Mouse (Mus musculus) hindbrain, embryonic 14.5 days (tissue): ENCODE results near the gene Eml6. TPM values are rescaled to one million over a fixed set of nuclear protein-coding genes. Genes with fewer than 3 reads are reported as not detected.
"Not testable (repeated sequence)": the region's sequence is repeated elsewhere in the genome, so short reads cannot be mapped to it uniquely, and the experiment has no call there.

Experiments
- ATAC-seq: fragments of 200-750 bp; cut with Nextera tagmentation; 2 replicates; pipeline ENCODE4 v1.8.0; 2017; ENCODE audit warnings: moderate number of reproducible peaks, mild to moderate bottlenecking, moderate TSS enrichment, moderate library complexity; ENCODE audit not compliant: low FRiP score
- DNase-seq: peaks from one replicate; pipeline ENCODE4 v3.0.0-alpha.2; 2015; ENCODE audit warnings: low spot score
- H3K27ac ChIP-seq: fragments of 300-500 bp; sonication (generic); 2 replicates; pipeline ENCODE4 v1.5.1; 2014; ENCODE audit warnings: mild to moderate bottlenecking, moderate library complexity
- H3K27me3 ChIP-seq: fragments of 300-500 bp; sonication (generic); 2 replicates; pipeline ENCODE4 v1.6.1; 2014; ENCODE audit warnings: mild to moderate bottlenecking, low read length, mixed read lengths; ENCODE audit not compliant: control insufficient read depth, insufficient read depth
- H3K36me3 ChIP-seq: fragments of 300-500 bp; sonication (generic); replicated peaks from 2 replicates; pipeline ENCODE4 v1.6.1; 2014; ENCODE audit not compliant: control insufficient read depth, insufficient read depth
- H3K4me1 ChIP-seq: fragments of 300-500 bp; sonication (generic); replicated peaks from 2 replicates; pipeline ENCODE4 v1.6.1; 2014; ENCODE audit warnings: antibody characterized with exemption, low read length, mixed read lengths; ENCODE audit not compliant: control insufficient read depth, insufficient read depth
- H3K4me2 ChIP-seq: fragments of 300-500 bp; sonication (generic); replicated peaks from 2 replicates; pipeline ENCODE4 v1.6.1; 2014; ENCODE audit warnings: mild to moderate bottlenecking, moderate library complexity
- H3K4me3 ChIP-seq: fragments of 300-500 bp; sonication (generic); replicated peaks from 2 replicates; pipeline ENCODE4 v1.5.1; 2014; ENCODE audit warnings: mild to moderate bottlenecking, low read length
- H3K9ac ChIP-seq: fragments of 300-500 bp; sonication (generic); 2 replicates; pipeline ENCODE4 v1.6.1; 2014
- H3K9me3 ChIP-seq: fragments of 300-500 bp; sonication (generic); 2 replicates; pipeline ENCODE4 v1.6.1; 2016; ENCODE audit warnings: low read length; ENCODE audit not compliant: control insufficient read depth
- WGBS: fragments of 180-500 bp; shearing (Covaris S2); extraction: QIAGEN DNeasy Blood & Tissue Kit; methylation state at CpG from one replicate; pipeline ENCODE4 v1.1.7; 2014; 5-methylcytosine and 5-hydroxymethylcytosine counted together
- polyA plus RNA-seq: library from polyadenylated mRNA; unstranded; fragments of >200 nt; fragmentation: Nextera tagmentation; extraction: Ambion mirVana; gene quantifications from 2 replicates; pipeline ENCODE4 v1.2.1, GENCODE M21; 2014

Eml6 gene
- polyA plus RNA-seq, 1 experiment from 2014 or later, result 8.6 TPM

- ATAC-seq, result no peak
- Histone ChIP-seq H3K27ac (no peak overlapping the region), H3K9ac (no peak overlapping the region), H3K36me3 (no peaks in the 10 kb centered on the region), H3K4me3 (no peak overlapping the region), H3K9me3 (no peaks in the 10 kb centered on the region), H3K4me2 (no peak overlapping the region), H3K27me3 (no peaks in the 10 kb centered on the region), H3K4me1 (no peaks in the 10 kb centered on the region)
- no peak for DNase-seq
- 86% methylated on average over 1 of the region's 1 CpGs for WGBS
These were observed 102.0 kb downstream of the Eml6 start for GRCm38 (mm10) chr11:29923851-29924250.

GRCm38 (mm10) chr11:29913180-29913579 is 112.7 kb downstream of the Eml6 start:
- Histone ChIP-seq H3K4me2 (no peak overlapping the region), H3K9ac (no peak overlapping the region), H3K36me3 (no peaks in the 10 kb centered on the region), H3K27me3 (no peaks in the 10 kb centered on the region), H3K27ac (no peak overlapping the region), H3K4me3 (no peak overlapping the region), H3K9me3 (no peaks in the 10 kb centered on the region), H3K4me1 (0 out of 2 replicates have a peak, but pooled peaks cover 6% of the 10 kb centered on the region)
- DNase-seq (no peak), ATAC-seq (no peak)
- 87% methylated on average over 4 of the region's 4 CpGs for WGBS

GRCm38 (mm10) chr11:29909330-29909729 is 116.5 kb downstream of the Eml6 start:
- no peak for DNase-seq
- no peak overlapping the region for H3K27ac ChIP-seq
- H3K4me1 ChIP-seq, result 0 out of 2 replicates have a peak, but pooled peaks cover 6% of the 10 kb centered on the region

GRCm38 (mm10) chr11:29885160-29885559 is 140.7 kb downstream of the Eml6 start:
- no peaks in the 10 kb centered on the region for H3K9me3 ChIP-seq
- no peak overlapping the region for H3K9ac ChIP-seq
- no peak overlapping the region for H3K4me3 ChIP-seq
- peak; percentile 85 for DNase-seq
- no peak overlapping the region for H3K27ac ChIP-seq
- H3K4me2 ChIP-seq, result no peak overlapping the region
- 11% methylated on average over 1 of the region's 1 CpGs for WGBS
- H3K4me1 ChIP-seq, result no peaks in the 10 kb centered on the region
- H3K36me3 ChIP-seq, result no peaks in the 10 kb centered on the region
- H3K27me3 ChIP-seq, result no peaks in the 10 kb centered on the region
- peak; percentile 86 for ATAC-seq

More at GRCm38 (mm10) chr11:29909330-29909729, 116.5 kb downstream of the Eml6 start:
- peak; percentile 59 for ATAC-seq
- H3K36me3 ChIP-seq, result no peaks in the 10 kb centered on the region
- H3K4me2 ChIP-seq, result no peak overlapping the region
- H3K4me3 ChIP-seq, result no peak overlapping the region
- H3K9ac ChIP-seq, result no peak overlapping the region
- H3K9me3 ChIP-seq, result no peaks in the 10 kb centered on the region
- no peaks in the 10 kb centered on the region for H3K27me3 ChIP-seq

GRCm38 (mm10) chr11:29884355-29884754 is 141.5 kb downstream of the Eml6 start:
- Histone ChIP-seq H3K4me3 (no peak overlapping the region), H3K9ac (no peak overlapping the region), H3K4me1 (no peaks in the 10 kb centered on the region), H3K36me3 (no peaks in the 10 kb centered on the region), H3K27me3 (no peaks in the 10 kb centered on the region), H3K27ac (no peak overlapping the region), H3K9me3 (no peaks in the 10 kb centered on the region), H3K4me2 (no peak overlapping the region)
- DNase-seq, result no peak
- 86% methylated on average over 1 of the region's 1 CpGs for WGBS
- ATAC-seq, result no peak

- no peaks in the 10 kb centered on the region for H3K9me3 ChIP-seq
- no peak overlapping the region for H3K27ac ChIP-seq
- WGBS, result 63% methylated on average over 4 of the region's 4 CpGs
- DNase-seq, result no peak
- ATAC-seq, result no peak
- H3K27me3 ChIP-seq, result no peaks in the 10 kb centered on the region
- no peak overlapping the region for H3K4me2 ChIP-seq
- H3K9ac ChIP-seq, result no peak overlapping the region
- no peaks in the 10 kb centered on the region for H3K36me3 ChIP-seq
- H3K4me1 ChIP-seq, result no peaks in the 10 kb centered on the region
- H3K4me3 ChIP-seq, result no peak overlapping the region
These were observed 142.8 kb downstream of the Eml6 start for GRCm38 (mm10) chr11:29883024-29883423.

- DNase-seq (no peak), ATAC-seq (no peak)
- WGBS, result 95% methylated on average over 2 of the region's 2 CpGs
- Histone ChIP-seq H3K4me1 (no peaks in the 10 kb centered on the region), H3K4me2 (no peak overlapping the region), H3K27me3 (no peaks in the 10 kb centered on the region), H3K9ac (no peak overlapping the region), H3K27ac (no peak overlapping the region), H3K36me3 (no peaks in the 10 kb centered on the region), H3K4me3 (no peak overlapping the region), H3K9me3 (no peaks in the 10 kb centered on the region)
These were observed 146.2 kb downstream of the Eml6 start for GRCm38 (mm10) chr11:29879641-29880040.

GRCm38 (mm10) chr11:29877981-29878380 is 147.9 kb downstream of the Eml6 start:
- no peak for DNase-seq
- no peaks in the 10 kb centered on the region for H3K4me1 ChIP-seq
- H3K4me3 ChIP-seq, result no peak overlapping the region
- no peak overlapping the region for H3K27ac ChIP-seq
- no peaks in the 10 kb centered on the region for H3K9me3 ChIP-seq
- ATAC-seq, result no peak
- WGBS, result 86% methylated on average over 1 of the region's 1 CpGs
- H3K9ac ChIP-seq, result no peak overlapping the region
- no peak overlapping the region for H3K4me2 ChIP-seq
- H3K36me3 ChIP-seq, result no peaks in the 10 kb centered on the region
- H3K27me3 ChIP-seq, result no peaks in the 10 kb centered on the region

- Histone ChIP-seq H3K9ac (no peak overlapping the region), H3K4me1 (no peaks in the 10 kb centered on the region), H3K36me3 (no peaks in the 10 kb centered on the region), H3K4me3 (no peak overlapping the region), H3K4me2 (no peak overlapping the region), H3K27ac (no peak overlapping the region), H3K27me3 (no peaks in the 10 kb centered on the region), H3K9me3 (no peaks in the 10 kb centered on the region)
- 47% methylated on average over 3 of the region's 3 CpGs for WGBS
- no peak for DNase-seq
- no peak for ATAC-seq
These were observed 148.6 kb downstream of the Eml6 start for GRCm38 (mm10) chr11:29877280-29877679.

GRCm38 (mm10) chr11:29874781-29875180 is 151.1 kb downstream of the Eml6 start:
- WGBS, result 88% methylated on average over 1 of the region's 1 CpGs
- H3K4me1 ChIP-seq, ATAC-seq: not testable (repeated sequence)

More at GRCm38 (mm10) chr11:29874781-29875180, 151.1 kb downstream of the Eml6 start:
- H3K9me3 ChIP-seq, H3K9ac ChIP-seq, DNase-seq, H3K27ac ChIP-seq, H3K36me3 ChIP-seq, H3K4me3 ChIP-seq, H3K4me2 ChIP-seq, H3K27me3 ChIP-seq: not testable (repeated sequence)
